ENCODE assay signal across 8 mouse cellular contexts in genomic region chr15:102296368-102297006, GRCm38 (mm10). TPM values are rescaled to one million over a fixed set of nuclear protein-coding genes. Genes with fewer than 3 reads are reported as not detected.
DNase-seq lines count a peak whose midpoint lies in the region; ATAC-seq and TF ChIP-seq lines count a peak whose summit lies in the region.

No protein-coding gene starts in this region.

- 5% methylated on average over 24 of the region's 24 CpGs for WGBS in cerebellum, adult 2 months
- WGBS in forebrain, embryonic 12.5 days = 4% methylated on average over 24 of the region's 24 CpGs
- 3% methylated on average over 24 of the region's 24 CpGs for WGBS in liver, embryonic 12.5 days (ENCODE audit: insufficient replicate concordance)

- peak overlapping the region; percentile 93 for H3K4me2 ChIP-seq in forebrain, embryonic 12.5 days
- H3K4me2 ChIP-seq in liver, embryonic 12.5 days = peak overlapping the region; percentile 87

- H3K9me3 ChIP-seq in forebrain, embryonic 12.5 days = no peaks in the 10 kb centered on the region
- H3K9me3 ChIP-seq in liver, embryonic 12.5 days (replicated peaks) = no peaks in the 10 kb centered on the region

- DNase-seq in cerebellum, adult 2 months = no peak
- DNase-seq in cerebellum, adult 11-12 months = no peak
- peak; percentile 36 for DNase-seq in 416B (ENCODE audit: low read depth)
- no peak for DNase-seq in adrenal gland, adult 8-10 months
- no peak for DNase-seq in retina, embryonic 14.5 days (ENCODE audit: low spot score)
- no peak for DNase-seq in right cerebral cortex, adult 18-20 months

- TF ChIP-seq POLR2A in cerebellum, adult 2 months (IDR thresholded peaks at IDR 0.05; ENCODE audit: borderline replicate concordance, insufficient read depth, low read length) = no peak

- no peaks in the 10 kb centered on the region for H3K4me1 ChIP-seq in cerebellum, adult 2 months (ENCODE audit: control insufficient read depth, insufficient read depth, low read length)
- H3K4me1 ChIP-seq in forebrain, embryonic 12.5 days = peaks cover 12% of the 10 kb centered on the region
- H3K4me1 ChIP-seq in liver, embryonic 12.5 days = peaks cover 53% of the 10 kb centered on the region

- peaks cover 36% of the 10 kb centered on the region for H3K36me3 ChIP-seq in forebrain, embryonic 12.5 days (replicated peaks)
- H3K36me3 ChIP-seq in liver, embryonic 12.5 days = peaks cover 39% of the 10 kb centered on the region

- H3K27ac ChIP-seq in cerebellum, adult 2 months (ENCODE audit: insufficient read depth, low read length) = no peak overlapping the region
- H3K27ac ChIP-seq in forebrain, embryonic 12.5 days = no peak overlapping the region
- H3K27ac ChIP-seq in liver, embryonic 12.5 days = peak overlapping the region; percentile 81

- ATAC-seq in forebrain, embryonic 12.5 days (ENCODE audit: low FRiP score) = peak; percentile 70
- peak; percentile 48; the same call in 1 of the 2 replicates for ATAC-seq in liver, embryonic 12.5 days

- peak overlapping the region; percentile 63 for H3K9ac ChIP-seq in forebrain, embryonic 12.5 days
- peak overlapping the region; percentile 88 for H3K9ac ChIP-seq in liver, embryonic 12.5 days

- no peaks in the 10 kb centered on the region for H3K27me3 ChIP-seq in cerebellum, adult 2 months (ENCODE audit: control insufficient read depth, insufficient read depth, low read length)
- no peaks in the 10 kb centered on the region for H3K27me3 ChIP-seq in forebrain, embryonic 12.5 days
- H3K27me3 ChIP-seq in liver, embryonic 12.5 days (replicated peaks) = no peaks in the 10 kb centered on the region

- peak overlapping the region; percentile 70 for H3K4me3 ChIP-seq in cerebellum, adult 2 months (replicated peaks; ENCODE audit: insufficient read depth, low read depth, low read length)
- peak overlapping the region; percentile 68 for H3K4me3 ChIP-seq in forebrain, embryonic 12.5 days (replicated peaks)
- H3K4me3 ChIP-seq in liver, embryonic 12.5 days = peak overlapping the region; percentile 99

- no peak for TF ChIP-seq CTCF in cerebellum, adult 2 months (IDR thresholded peaks at IDR 0.05; ENCODE audit: borderline replicate concordance, insufficient read depth, low read depth, low read length)

RNA-seq across cellular contexts. Expression of gene Espl1, which starts 0.4 kb away (rescaled TPM):
- 0.62 and 0.86 TPM in 2 replicates for polyA plus RNA-seq in cerebellum, adult 2 months (2012; rRNA removed)
- 36.9 and 42.3 TPM in 2 replicates for polyA plus RNA-seq in forebrain, embryonic 12.5 days (2016; fragmentation: Nextera tagmentation; extraction: Ambion mirVana)
- 38.6 and 39.4 TPM in 2 replicates for polyA plus RNA-seq in liver, embryonic 12.5 days (2016; fragmentation: Nextera tagmentation; extraction: Ambion mirVana)
- total RNA-seq in adrenal gland, adult 8-10 months (2022) = 1 to 10 TPM; 1.4 to 5.3 (median 2.3) TPM

RNA-seq across cellular contexts. Expression of gene Mfsd5, which starts 17.2 kb away (rescaled TPM):
- 60.9 and 62.3 TPM in 2 replicates for polyA plus RNA-seq in cerebellum, adult 2 months (2012; rRNA removed)
- 48.9 and 50.5 TPM in 2 replicates for polyA plus RNA-seq in forebrain, embryonic 12.5 days (2016; fragmentation: Nextera tagmentation; extraction: Ambion mirVana)
- 40.8 and 41.6 TPM in 2 replicates for polyA plus RNA-seq in liver, embryonic 12.5 days (2016; fragmentation: Nextera tagmentation; extraction: Ambion mirVana)
- 10 to 100 TPM; 37.1 to 45.4 (median 39.5) TPM for total RNA-seq in adrenal gland, adult 8-10 months (2022)

RNA-seq across cellular contexts. Expression of gene Gm9918, which starts 26.1 kb away (rescaled TPM):
- polyA plus RNA-seq in cerebellum, adult 2 months (2012; rRNA removed) = 0.13 and 0.15 TPM in 2 replicates
- 0.09 and 0.17 TPM in 2 replicates for polyA plus RNA-seq in forebrain, embryonic 12.5 days (2016; fragmentation: Nextera tagmentation; extraction: Ambion mirVana)
- not detected in 2 replicates for polyA plus RNA-seq in liver, embryonic 12.5 days (2016; fragmentation: Nextera tagmentation; extraction: Ambion mirVana)
- total RNA-seq in adrenal gland, adult 8-10 months (2022) = under 1 TPM in 2 of 4 experiments, not detected in 2; 0.24 to 0.31 TPM

RNA-seq across cellular contexts. Expression of gene Pfdn5, which starts 29.4 kb away (rescaled TPM):
- polyA plus RNA-seq in cerebellum, adult 2 months (2012; rRNA removed) = 318 and 360 TPM in 2 replicates
- 352 and 355 TPM in 2 replicates for polyA plus RNA-seq in forebrain, embryonic 12.5 days (2016; fragmentation: Nextera tagmentation; extraction: Ambion mirVana)
- 150 and 168 TPM in 2 replicates for polyA plus RNA-seq in liver, embryonic 12.5 days (2016; fragmentation: Nextera tagmentation; extraction: Ambion mirVana)
- 100 to 1,000 TPM; 440 to 517 (median 466) TPM for total RNA-seq in adrenal gland, adult 8-10 months (2022)

RNA-seq across cellular contexts. Expression of gene Myg1, which starts 35.0 kb away (rescaled TPM):
- 106 and 110 TPM in 2 replicates for polyA plus RNA-seq in cerebellum, adult 2 months (2012; rRNA removed)
- polyA plus RNA-seq in forebrain, embryonic 12.5 days (2016; fragmentation: Nextera tagmentation; extraction: Ambion mirVana) = 105 and 110 TPM in 2 replicates
- polyA plus RNA-seq in liver, embryonic 12.5 days (2016; fragmentation: Nextera tagmentation; extraction: Ambion mirVana) = 62.0 and 66.8 TPM in 2 replicates
- 10 to 100 TPM; 65.4 to 96.8 (median 89.3) TPM for total RNA-seq in adrenal gland, adult 8-10 months (2022)

Comparison
In these comparisons a context has a peak if more than half of its experiments do, and no peak if none do; other contexts are left out.
1. RNA of gene Espl1, which starts 0.4 kb away (polyA plus RNA-seq): 38.6 to 39.4 TPM in liver, embryonic 12.5 days and 36.9 to 42.3 TPM in forebrain, embryonic 12.5 days; 0.62 to 0.86 TPM in cerebellum, adult 2 months; every median in the first group is over 10 times any median in the second.
2. Peak in every context shown above with its lines, with median percentiles within 50 percentile points of each other: H3K4me3 ChIP-seq.